Mouse (Mus musculus): ENCODE data around the gene Cacna1c.

Gene Cacna1c

GRCm38 (mm10) chr6:119045498-119045897, 150.7 kb downstream of the Cacna1c start:
- no peak for DNase-seq

- no peak for DNase-seq
These were observed 152.1 kb downstream of the Cacna1c start for GRCm38 (mm10) chr6:119044148-119044547.

- DNase-seq, result no peak
These were observed 153.4 kb downstream of the Cacna1c start for GRCm38 (mm10) chr6:119042803-119043202.

GRCm38 (mm10) chr6:119040961-119041360, 155.3 kb downstream of the Cacna1c start:
- no peak for DNase-seq

GRCm38 (mm10) chr6:119039815-119040214, 156.4 kb downstream of the Cacna1c start:
- DNase-seq, result no peak

- DNase-seq, result no peak
These were observed 156.9 kb downstream of the Cacna1c start for GRCm38 (mm10) chr6:119039293-119039692.

GRCm38 (mm10) chr6:119037815-119038214, 158.4 kb downstream of the Cacna1c start:
- no peak for DNase-seq

GRCm38 (mm10) chr6:119037047-119037446, 159.2 kb downstream of the Cacna1c start:
- DNase-seq, result no peak

- no peak for DNase-seq
These were observed 160.9 kb downstream of the Cacna1c start for GRCm38 (mm10) chr6:119035361-119035760.

- no peak for DNase-seq
These were observed 161.3 kb downstream of the Cacna1c start for GRCm38 (mm10) chr6:119034947-119035346.

- DNase-seq, result no peak
These were observed 168.3 kb downstream of the Cacna1c start for GRCm38 (mm10) chr6:119027880-119028279.

GRCm38 (mm10) chr6:119022850-119023249, 173.4 kb downstream of the Cacna1c start:
- no peak for DNase-seq

- DNase-seq, result no peak
These were observed 175.0 kb downstream of the Cacna1c start for GRCm38 (mm10) chr6:119021226-119021625.

GRCm38 (mm10) chr6:119018956-119019355, 177.3 kb downstream of the Cacna1c start:
- no peak for DNase-seq

- DNase-seq, result no peak
These were observed 178.0 kb downstream of the Cacna1c start for GRCm38 (mm10) chr6:119018256-119018655.

GRCm38 (mm10) chr6:119017498-119017897, 178.7 kb downstream of the Cacna1c start:
- DNase-seq, result no peak

- no peak for DNase-seq
These were observed 180.9 kb downstream of the Cacna1c start for GRCm38 (mm10) chr6:119015346-119015745.

GRCm38 (mm10) chr6:119013168-119014098, 182.8 kb downstream of the Cacna1c start:
- no peak for DNase-seq

- DNase-seq, result no peak
These were observed 185.3 kb downstream of the Cacna1c start for GRCm38 (mm10) chr6:119010875-119011274.

- DNase-seq, result no peak
These were observed 186.7 kb downstream of the Cacna1c start for GRCm38 (mm10) chr6:119009526-119009925.

- DNase-seq, result no peak
These were observed 187.5 kb downstream of the Cacna1c start for GRCm38 (mm10) chr6:119008638-119009166.

GRCm38 (mm10) chr6:119004596-119004995, 191.6 kb downstream of the Cacna1c start:
- no peak for DNase-seq

- DNase-seq, result no peak
These were observed 194.8 kb downstream of the Cacna1c start for GRCm38 (mm10) chr6:119001442-119001841.

GRCm38 (mm10) chr6:119000255-119000654, 196.0 kb downstream of the Cacna1c start:
- DNase-seq, result no peak
